ENCODE assay signal across 8 mouse cellular contexts in genomic region chr17:27826908-27827383, GRCm38 (mm10). TPM values are rescaled to one million over a fixed set of nuclear protein-coding genes. Genes with fewer than 3 reads are reported as not detected.
DNase-seq lines count a peak whose midpoint lies in the region; ATAC-seq and TF ChIP-seq lines count a peak whose summit lies in the region.

No protein-coding gene starts in this region.

- H3K4me1 ChIP-seq in MEL (ENCODE audit: control insufficient read depth in 1 of 2, insufficient read depth in 2 of 2, low read length in 2 of 2): peaks cover 8 to 12% of the 10 kb centered on the region in 2 experiments
- H3K4me1 ChIP-seq in heart, embryonic 13.5 days: peaks cover 17% of the 10 kb centered on the region
- H3K4me1 ChIP-seq in midbrain, embryonic 11.5 days (ENCODE audit: control insufficient read depth, insufficient read depth, low read length): peaks cover 8% of the 10 kb centered on the region
- H3K4me1 ChIP-seq in stomach, postnatal 0 days (replicated peaks; ENCODE audit: control insufficient read depth, insufficient read depth): no peaks in the 10 kb centered on the region

- peak overlapping the region; percentile 78 for H3K4me2 ChIP-seq in heart, embryonic 13.5 days
- H3K4me2 ChIP-seq in midbrain, embryonic 11.5 days: peak overlapping the region; percentile 46
- H3K4me2 ChIP-seq in stomach, postnatal 0 days (replicated peaks; ENCODE audit: low read depth): peak overlapping the region; percentile 59

- WGBS in heart, embryonic 13.5 days: 1% methylated on average over 8 of the region's 9 CpGs
- WGBS in midbrain, embryonic 11.5 days: under 1% methylated on average over 8 of the region's 9 CpGs
- WGBS in stomach, postnatal 0 days: 4% methylated on average over 8 of the region's 9 CpGs

- peak overlapping the region; percentile 45; the same call in 1 of the 2 replicates for H3K27ac ChIP-seq in MEL (ENCODE audit: control insufficient read depth, low read depth, low read length)
- H3K27ac ChIP-seq in heart, embryonic 13.5 days (replicated peaks): peak overlapping the region; percentile 51
- no peak overlapping the region; the same call in 1 of the 2 replicates for H3K27ac ChIP-seq in midbrain, embryonic 11.5 days (ENCODE audit: low read depth, low read length)
- peak overlapping the region; percentile 79 for H3K27ac ChIP-seq in stomach, postnatal 0 days (replicated peaks)

- TF ChIP-seq EP300 in MEL (IDR thresholded peaks at IDR 0.05; ENCODE audit: low read depth in 1 of 2, low read length in 2 of 2): no peak; a peak in 1 of 4 replicates
- TF ChIP-seq EP300 in stomach, postnatal 0 days (optimal IDR thresholded peaks at IDR 0.05): no peak

- TF ChIP-seq CTCF in MEL (IDR thresholded peaks at IDR 0.05 in 2 of 3, conservative IDR thresholded peaks at IDR 0.05 in 1 of 3; ENCODE audit: control insufficient read depth in 1 of 3, insufficient read depth in 1 of 3, low read depth in 2 of 3, low read length in 3 of 3, poor library complexity in 1 of 3, severe bottlenecking in 1 of 3): no peak
- TF ChIP-seq CTCF in stomach, postnatal 0 days (IDR thresholded peaks at IDR 0.05; ENCODE audit: low read depth): no peak

- H3K9ac ChIP-seq in MEL (ENCODE audit: control insufficient read depth, low read depth, low read length, poor library complexity, severe bottlenecking): peak overlapping the region; percentile 50
- peak overlapping the region; percentile 74 for H3K9ac ChIP-seq in heart, embryonic 13.5 days
- H3K9ac ChIP-seq in midbrain, embryonic 11.5 days (ENCODE audit: low read length): peak overlapping the region; percentile 55
- H3K9ac ChIP-seq in stomach, postnatal 0 days (ENCODE audit: low read length): peak overlapping the region; percentile 38; the same call in 1 of the 2 replicates

- H3K9me3 ChIP-seq in MEL (replicated peaks; ENCODE audit: insufficient read depth, low read length): no peaks in the 10 kb centered on the region
- H3K9me3 ChIP-seq in heart, embryonic 13.5 days: no peaks in the 10 kb centered on the region
- no peaks in the 10 kb centered on the region for H3K9me3 ChIP-seq in midbrain, embryonic 11.5 days (ENCODE audit: control insufficient read depth, low read length)
- H3K9me3 ChIP-seq in stomach, postnatal 0 days (ENCODE audit: control insufficient read depth, low read length): no peaks in the 10 kb centered on the region

- peak overlapping the region; percentile 65 to 72 for H3K4me3 ChIP-seq in MEL (ENCODE audit: control insufficient read depth in 1 of 2, insufficient read depth in 1 of 2, low read depth in 2 of 2, low read length in 2 of 2)
- H3K4me3 ChIP-seq in heart, embryonic 13.5 days: peak overlapping the region; percentile 53
- H3K4me3 ChIP-seq in midbrain, embryonic 11.5 days (ENCODE audit: low read depth, low read length): peak overlapping the region; percentile 27
- H3K4me3 ChIP-seq in stomach, postnatal 0 days (ENCODE audit: low read depth, low read length): peak overlapping the region; percentile 33

- ATAC-seq in heart, embryonic 13.5 days (ENCODE audit: extremely low read depth, insufficient number of reproducible peaks, low FRiP score, low TSS enrichment): no peak
- peak; percentile 73 for ATAC-seq in midbrain, embryonic 11.5 days (ENCODE audit: low FRiP score)
- no peak for ATAC-seq in stomach, postnatal 0 days (ENCODE audit: low FRiP score, low TSS enrichment)
- no peak for ATAC-seq in frontal cortex, adult (ENCODE audit: low TSS enrichment)

- 0 out of 4 replicates have a peak, but pooled peaks cover 0 to 1% of the 10 kb centered on the region in 2 experiments for H3K27me3 ChIP-seq in MEL (ENCODE audit: control insufficient read depth in 1 of 2, insufficient read depth in 2 of 2, low read length in 2 of 2)
- no peaks in the 10 kb centered on the region for H3K27me3 ChIP-seq in heart, embryonic 13.5 days (replicated peaks)
- no peaks in the 10 kb centered on the region for H3K27me3 ChIP-seq in midbrain, embryonic 11.5 days (ENCODE audit: control insufficient read depth, insufficient read depth, low read length)
- H3K27me3 ChIP-seq in stomach, postnatal 0 days (ENCODE audit: control insufficient read depth, insufficient read depth, low read length): no peaks in the 10 kb centered on the region

- TF ChIP-seq POLR2A in MEL (IDR thresholded peaks at IDR 0.05; ENCODE audit: control insufficient read depth in 1 of 2, insufficient read depth in 1 of 2, low read depth in 1 of 2, low read length in 2 of 2, poor library complexity in 1 of 2): no peak

- H3K36me3 ChIP-seq in MEL (ENCODE audit: control insufficient read depth in 1 of 2, insufficient read depth in 2 of 2, low read length in 2 of 2): peaks cover 0 to 11% of the 10 kb centered on the region in 2 experiments; a peak in 2 of 4 replicates
- H3K36me3 ChIP-seq in heart, embryonic 13.5 days: no peaks in the 10 kb centered on the region
- H3K36me3 ChIP-seq in midbrain, embryonic 11.5 days (ENCODE audit: control insufficient read depth, insufficient read depth, low read length): no peaks in the 10 kb centered on the region
- H3K36me3 ChIP-seq in stomach, postnatal 0 days (ENCODE audit: control insufficient read depth, insufficient read depth, low read length): no peaks in the 10 kb centered on the region

- H3K79me2 ChIP-seq in MEL (ENCODE audit: control insufficient read depth, insufficient read depth, low read length, poor library complexity): no peaks in the 10 kb centered on the region

- peak; percentile 81 for DNase-seq in MEL (ENCODE audit: low read depth, low spot score)
- DNase-seq in embryo, embryonic 10.5 days (ENCODE audit: low spot score): peak; percentile 78
- peak; percentile 69 to 77 for DNase-seq in kidney, postnatal 4 days
- DNase-seq in midbrain, embryonic 11.5 days (ENCODE audit: low spot score, missing footprints): peak; percentile 89
- DNase-seq in stomach, postnatal 0 days (ENCODE audit: low spot score): no peak
- DNase-seq in layer of hippocampus, postnatal 10 days (ENCODE audit: low spot score in 2 of 2): no peak

- TF ChIP-seq RAD21 in MEL (IDR thresholded peaks at IDR 0.05; ENCODE audit: low read depth, low read length): no peak

TF ChIP-seq in MEL, 35 proteins besides CTCF, POLR2A, EP300 and RAD21 (continues in another document):
- no peak for TF ChIP-seq TAL1 (IDR thresholded peaks at IDR 0.05; ENCODE audit: low read length)
- TF ChIP-seq RCOR1 (IDR thresholded peaks at IDR 0.05; ENCODE audit: low read depth, low read length): peak; percentile 67
- peak; percentile 50; the same call in 1 of the 2 replicates for TF ChIP-seq ETS1 (IDR thresholded peaks at IDR 0.05; ENCODE audit: low read depth, low read length)
- TF ChIP-seq TCF12 (IDR thresholded peaks at IDR 0.05; ENCODE audit: low read depth, low read length): no peak
- TF ChIP-seq NRF1 (IDR thresholded peaks at IDR 0.05; ENCODE audit: insufficient read depth, low read depth, low read length, poor library complexity, severe bottlenecking): no peak
- TF ChIP-seq MAX (IDR thresholded peaks at IDR 0.05; ENCODE audit: low read length): no peak
- TF ChIP-seq ZNF384 (IDR thresholded peaks at IDR 0.05; ENCODE audit: low read depth, low read length): peak; percentile 69
- TF ChIP-seq CHD1 (IDR thresholded peaks at IDR 0.05; ENCODE audit: low read depth, low read length): no peak
- TF ChIP-seq KAT2A (conservative IDR thresholded peaks at IDR 0.05; ENCODE audit: low read depth, low read length): no peak
- TF ChIP-seq HCFC1 (IDR thresholded peaks at IDR 0.05; ENCODE audit: low read depth, low read length): no peak
- no peak for TF ChIP-seq ZKSCAN1 (IDR thresholded peaks at IDR 0.05; ENCODE audit: low read depth, low read length)
- no peak for TF ChIP-seq CHD2 (IDR thresholded peaks at IDR 0.05; ENCODE audit: low read length)
- no peak for TF ChIP-seq E2F4 (IDR thresholded peaks at IDR 0.05; ENCODE audit: borderline replicate concordance, low read depth, low read length)
- TF ChIP-seq MYB (IDR thresholded peaks at IDR 0.05; ENCODE audit: low read depth, low read length): no peak
- TF ChIP-seq MAFK (IDR thresholded peaks at IDR 0.05; ENCODE audit: borderline replicate concordance, low read depth, low read length): no peak
- TF ChIP-seq POLR2AphosphoS2 (IDR thresholded peaks at IDR 0.05; ENCODE audit: low read length): no peak
- no peak for TF ChIP-seq GATA1 (IDR thresholded peaks at IDR 0.05; ENCODE audit: low read depth, low read length)
- no peak for TF ChIP-seq MEF2A (IDR thresholded peaks at IDR 0.05; ENCODE audit: extremely low read depth, insufficient replicate concordance, low read depth, low read length, poor library complexity, severe bottlenecking)

RNA-seq across cellular contexts. Expression of gene D17Wsu92e, which starts 6.5 kb away (rescaled TPM):
- total RNA-seq in MEL (2012; rRNA removed): 66.5 and 72.5 TPM in 2 replicates
- polyA plus RNA-seq in MEL (2012; ENCODE audit: insufficient read depth in 1 of 2, insufficient read length in 2 of 2, low read depth in 1 of 2, low replicate concordance in 2 of 2, missing spikeins in 1 of 2): 100 to 1,000 TPM in 1 of 2 experiments, not detected in 1; 108 TPM
- 13.1 and 13.4 TPM in 2 replicates for polyA plus RNA-seq in heart, embryonic 13.5 days (2015; fragmentation: Nextera tagmentation; extraction: Ambion mirVana)
- 8.7 and 10.9 TPM in 2 replicates for polyA plus RNA-seq in midbrain, embryonic 11.5 days (2014; fragmentation: Nextera tagmentation; extraction: Ambion mirVana)
- 23.3 and 25.4 TPM in 2 replicates for polyA plus RNA-seq in stomach, postnatal 0 days (2015; fragmentation: Nextera tagmentation; extraction: Ambion mirVana)
- total RNA-seq in layer of hippocampus, postnatal 10 days (2021): 100 to 1,000 TPM in 1 of 2 experiments, 10 to 100 TPM in 1; 99.8 to 105 TPM

RNA-seq across cellular contexts. Expression of gene Snrpc, which starts 11.0 kb away (rescaled TPM):
- 217 and 219 TPM in 2 replicates for total RNA-seq in MEL (2012; rRNA removed)
- polyA plus RNA-seq in MEL (2012; ENCODE audit: insufficient read depth in 1 of 2, insufficient read length in 2 of 2, low read depth in 1 of 2, low replicate concordance in 2 of 2, missing spikeins in 1 of 2): 100 to 1,000 TPM in 1 of 2 experiments, not detected in 1; 227 TPM
- 219 and 230 TPM in 2 replicates for polyA plus RNA-seq in heart, embryonic 13.5 days (2015; fragmentation: Nextera tagmentation; extraction: Ambion mirVana)
- polyA plus RNA-seq in midbrain, embryonic 11.5 days (2014; fragmentation: Nextera tagmentation; extraction: Ambion mirVana): 358 and 416 TPM in 2 replicates
- polyA plus RNA-seq in stomach, postnatal 0 days (2015; fragmentation: Nextera tagmentation; extraction: Ambion mirVana): 163 and 179 TPM in 2 replicates
- 10 to 100 TPM; 77.2 to 83.4 TPM for total RNA-seq in layer of hippocampus, postnatal 10 days (2021)

RNA-seq across cellular contexts. Expression of gene Uhrf1bp1, which starts 29.3 kb away (rescaled TPM):
- 23.1 and 25.9 TPM in 2 replicates for total RNA-seq in MEL (2012; rRNA removed)
- 10 to 100 TPM in 1 of 2 experiments, not detected in 1; 43.6 TPM for polyA plus RNA-seq in MEL (2012; ENCODE audit: insufficient read depth in 1 of 2, insufficient read length in 2 of 2, low read depth in 1 of 2, low replicate concordance in 2 of 2, missing spikeins in 1 of 2)
- polyA plus RNA-seq in heart, embryonic 13.5 days (2015; fragmentation: Nextera tagmentation; extraction: Ambion mirVana): 3.1 TPM in 2 replicates
- polyA plus RNA-seq in midbrain, embryonic 11.5 days (2014; fragmentation: Nextera tagmentation; extraction: Ambion mirVana): 4.9 TPM in 2 replicates
- 1.3 and 1.4 TPM in 2 replicates for polyA plus RNA-seq in stomach, postnatal 0 days (2015; fragmentation: Nextera tagmentation; extraction: Ambion mirVana)
- 10 to 100 TPM; 19.5 to 22.7 TPM for total RNA-seq in layer of hippocampus, postnatal 10 days (2021)

Comparison
In these comparisons a context has a peak if more than half of its experiments do, and no peak if none do; other contexts are left out.
1. DNase-seq: peak in MEL (single experiment), embryo, embryonic 10.5 days (single experiment), kidney, postnatal 4 days (2 of 2) and midbrain, embryonic 11.5 days (single experiment); none in stomach, postnatal 0 days (single experiment) and layer of hippocampus, postnatal 10 days (0 of 2).
2. Peak in every context shown above with its lines, with median percentiles within 50 percentile points of each other: H3K4me3 ChIP-seq, H3K9ac ChIP-seq and H3K4me2 ChIP-seq.